In genomic region chr11:116653709-116654221, GRCm38 (mm10) we compare ENCODE assay signal across 8 mouse cellular contexts. TPM values are rescaled to one million over a fixed set of nuclear protein-coding genes. Genes with fewer than 3 reads are reported as not detected.
DNase-seq lines count a peak whose midpoint lies in the region; ATAC-seq and TF ChIP-seq lines count a peak whose summit lies in the region.

No protein-coding gene starts in this region.

- H3K9me3 ChIP-seq in megakaryocyte, embryonic 14.5 days = no peaks in the 10 kb centered on the region
- no peaks in the 10 kb centered on the region for H3K9me3 ChIP-seq in forebrain, embryonic 16.5 days (ENCODE audit: control insufficient read depth, low read length)
- no peaks in the 10 kb centered on the region for H3K9me3 ChIP-seq in kidney, postnatal 0 days (replicated peaks; ENCODE audit: low read length)
- H3K9me3 ChIP-seq in midbrain, embryonic 11.5 days (ENCODE audit: control insufficient read depth, low read length) = no peaks in the 10 kb centered on the region

- ATAC-seq in megakaryocyte, adult 5-6 weeks (ENCODE audit: poor library complexity, severe bottlenecking) = no peak
- peak; percentile 57 for ATAC-seq in forebrain, embryonic 16.5 days
- ATAC-seq in kidney, postnatal 0 days (replicated peaks; ENCODE audit: low FRiP score, low read depth) = no peak
- ATAC-seq in midbrain, embryonic 11.5 days (ENCODE audit: low FRiP score) = no peak

- no peak for TF ChIP-seq CTCF in kidney, postnatal 0 days (IDR thresholded peaks at IDR 0.05; ENCODE audit: low read depth)

- peak overlapping the region; percentile 71 for H3K9ac ChIP-seq in forebrain, embryonic 16.5 days (replicated peaks; ENCODE audit: low read depth, low read length)
- H3K9ac ChIP-seq in kidney, postnatal 0 days (ENCODE audit: low read depth, low read length) = peak overlapping the region; percentile 58
- peak overlapping the region; percentile 69 for H3K9ac ChIP-seq in midbrain, embryonic 11.5 days (ENCODE audit: low read length)

- no peaks in the 10 kb centered on the region for H3K36me3 ChIP-seq in megakaryocyte, embryonic 14.5 days (replicated peaks; ENCODE audit: low read length)
- no peaks in the 10 kb centered on the region for H3K36me3 ChIP-seq in forebrain, embryonic 16.5 days (ENCODE audit: control insufficient read depth, insufficient read depth)
- H3K36me3 ChIP-seq in kidney, postnatal 0 days (ENCODE audit: insufficient read depth, low read length) = no peaks in the 10 kb centered on the region
- no peaks in the 10 kb centered on the region for H3K36me3 ChIP-seq in midbrain, embryonic 11.5 days (ENCODE audit: control insufficient read depth, insufficient read depth, low read length)

- H3K4me1 ChIP-seq in megakaryocyte, embryonic 14.5 days = peaks cover 51% of the 10 kb centered on the region
- H3K4me1 ChIP-seq in forebrain, embryonic 16.5 days (replicated peaks; ENCODE audit: control insufficient read depth, insufficient read depth, low read length) = peaks cover 42% of the 10 kb centered on the region
- H3K4me1 ChIP-seq in kidney, postnatal 0 days (replicated peaks; ENCODE audit: insufficient read depth, low read length) = peaks cover 15% of the 10 kb centered on the region
- H3K4me1 ChIP-seq in midbrain, embryonic 11.5 days (ENCODE audit: control insufficient read depth, insufficient read depth, low read length) = peaks cover 28% of the 10 kb centered on the region

- peak overlapping the region; percentile 81 for H3K4me2 ChIP-seq in forebrain, embryonic 16.5 days (ENCODE audit: low read length)
- peak overlapping the region; percentile 75 for H3K4me2 ChIP-seq in kidney, postnatal 0 days (ENCODE audit: low read length)
- peak overlapping the region; percentile 90 for H3K4me2 ChIP-seq in midbrain, embryonic 11.5 days

- no peak overlapping the region for H3K27ac ChIP-seq in forebrain, embryonic 16.5 days (ENCODE audit: low read length)
- H3K27ac ChIP-seq in kidney, postnatal 0 days = no peak overlapping the region
- no peak overlapping the region for H3K27ac ChIP-seq in midbrain, embryonic 11.5 days (ENCODE audit: low read depth, low read length)

- WGBS in forebrain, embryonic 16.5 days = under 1% methylated on average over 46 of the region's 47 CpGs
- under 1% methylated on average over 44 of the region's 47 CpGs for WGBS in kidney, postnatal 0 days
- under 1% methylated on average over 45 of the region's 47 CpGs for WGBS in midbrain, embryonic 11.5 days

- H3K27me3 ChIP-seq in megakaryocyte, embryonic 14.5 days (replicated peaks) = peaks cover 92% of the 10 kb centered on the region
- H3K27me3 ChIP-seq in forebrain, embryonic 16.5 days (replicated peaks; ENCODE audit: control insufficient read depth, insufficient read depth, low read length) = no peaks in the 10 kb centered on the region
- peaks cover 6% of the 10 kb centered on the region; the same call in 1 of the 2 replicates for H3K27me3 ChIP-seq in kidney, postnatal 0 days (ENCODE audit: insufficient read depth, low read length)
- H3K27me3 ChIP-seq in midbrain, embryonic 11.5 days (ENCODE audit: control insufficient read depth, insufficient read depth, low read length) = peaks cover 39% of the 10 kb centered on the region

- H3K4me3 ChIP-seq in megakaryocyte, embryonic 14.5 days (replicated peaks) = peak overlapping the region; percentile 88
- H3K4me3 ChIP-seq in forebrain, embryonic 16.5 days (replicated peaks; ENCODE audit: low read length) = peak overlapping the region; percentile 51
- H3K4me3 ChIP-seq in kidney, postnatal 0 days (replicated peaks; ENCODE audit: low read depth, low read length) = peak overlapping the region; percentile 45
- peak overlapping the region; percentile 49 for H3K4me3 ChIP-seq in midbrain, embryonic 11.5 days (ENCODE audit: low read depth, low read length)

- DNase-seq in cerebellum, adult 11-12 months = peak; percentile 83
- peak; percentile 57 for DNase-seq in kidney, postnatal 0 days (ENCODE audit: low spot score)
- peak; percentile 93 for DNase-seq in midbrain, embryonic 11.5 days (ENCODE audit: low spot score, missing footprints)
- peak; percentile 57 for DNase-seq in testis, postnatal 14 days (ENCODE audit: low spot score)
- no peak for DNase-seq in ovary, postnatal 14 days (ENCODE audit: low spot score)

RNA-seq across cellular contexts. Expression of gene Cygb, which starts 0.3 kb away (rescaled TPM):
- not detected in 2 replicates for polyA plus RNA-seq in megakaryocyte, embryonic 14.5 days (2012; ENCODE audit: insufficient read depth, low replicate concordance)
- total RNA-seq in megakaryocyte, adult 5-6 weeks (2015) = not detected in 2 replicates
- not detected in 2 replicates for total RNA-seq in megakaryocyte, adult 5-6 weeks (2017)
- polyA plus RNA-seq in forebrain, embryonic 16.5 days (2015; fragmentation: Nextera tagmentation; extraction: Ambion mirVana) = 16.6 TPM in 2 replicates
- 35.2 and 37.5 TPM in 2 replicates for polyA plus RNA-seq in kidney, postnatal 0 days (2015; fragmentation: Nextera tagmentation; extraction: Ambion mirVana)
- 1.7 and 2.1 TPM in 2 replicates for polyA plus RNA-seq in midbrain, embryonic 11.5 days (2014; fragmentation: Nextera tagmentation; extraction: Ambion mirVana)

RNA-seq across cellular contexts. Expression of gene Prcd, which starts 0.4 kb away (rescaled TPM):
- polyA plus RNA-seq in megakaryocyte, embryonic 14.5 days (2012; ENCODE audit: insufficient read depth, low replicate concordance) = not detected in 2 replicates
- 0.80 TPM in 1 of 2 replicates, not detected in the other for total RNA-seq in megakaryocyte, adult 5-6 weeks (2015)
- total RNA-seq in megakaryocyte, adult 5-6 weeks (2017) = not detected in 2 replicates
- 2.9 and 3.2 TPM in 2 replicates for polyA plus RNA-seq in forebrain, embryonic 16.5 days (2015; fragmentation: Nextera tagmentation; extraction: Ambion mirVana)
- polyA plus RNA-seq in kidney, postnatal 0 days (2015; fragmentation: Nextera tagmentation; extraction: Ambion mirVana) = 1.3 and 1.4 TPM in 2 replicates
- polyA plus RNA-seq in midbrain, embryonic 11.5 days (2014; fragmentation: Nextera tagmentation; extraction: Ambion mirVana) = 0.22 and 1.0 TPM in 2 replicates

RNA-seq across cellular contexts. Expression of gene Rhbdf2, which starts 26.9 kb away (rescaled TPM):
- 22.9 and 66.2 TPM in 2 replicates for polyA plus RNA-seq in megakaryocyte, embryonic 14.5 days (2012; ENCODE audit: insufficient read depth, low replicate concordance)
- total RNA-seq in megakaryocyte, adult 5-6 weeks (2015) = 20.9 and 21.8 TPM in 2 replicates
- total RNA-seq in megakaryocyte, adult 5-6 weeks (2017) = 16.2 TPM in 2 replicates
- 1.0 and 1.5 TPM in 2 replicates for polyA plus RNA-seq in forebrain, embryonic 16.5 days (2015; fragmentation: Nextera tagmentation; extraction: Ambion mirVana)
- 8.8 and 9.0 TPM in 2 replicates for polyA plus RNA-seq in kidney, postnatal 0 days (2015; fragmentation: Nextera tagmentation; extraction: Ambion mirVana)
- polyA plus RNA-seq in midbrain, embryonic 11.5 days (2014; fragmentation: Nextera tagmentation; extraction: Ambion mirVana) = 1.2 and 1.3 TPM in 2 replicates
